Mouse (Mus musculus) bone marrow, adult 2 months (tissue): ENCODE measurements around the gene Cep41. TPM values are rescaled to one million over a fixed set of nuclear protein-coding genes. Genes with fewer than 3 reads are reported as not detected.

Experiments used
- H3K27ac ChIP-seq: fragments of 200-500 bp; 2 replicates; pipeline ENCODE4 v1.5.1; 2012; ENCODE audit warnings: low read depth, mild to moderate bottlenecking, control low read depth, inconsistent platforms, low read length; ENCODE audit not compliant: control insufficient read depth, poor library complexity, insufficient read depth
- H3K4me1 ChIP-seq: fragments of 200-500 bp; 2 replicates; pipeline ENCODE4 v1.6.1; 2011; ENCODE audit warnings: low read length; ENCODE audit not compliant: control insufficient read depth, insufficient read depth
- H3K4me3 ChIP-seq: fragments of 200-500 bp; replicated peaks from 2 replicates; pipeline ENCODE3; 2011; ENCODE audit warnings: mild to moderate bottlenecking, low read depth, low read length, control low read depth; ENCODE audit not compliant: control insufficient read depth
- CTCF ChIP-seq: fragments of 200-500 bp; IDR thresholded peaks from 2 replicates; pipeline ENCODE4 v1.5.1; 2011; ENCODE audit warnings: low read length, control low read depth; ENCODE audit not compliant: control insufficient read depth, insufficient read depth
- POLR2A ChIP-seq: fragments of 200-500 bp; IDR thresholded peaks from 2 replicates; pipeline ENCODE4 v1.6.1; 2011; ENCODE audit warnings: low read depth, mild to moderate bottlenecking, control low read depth, low read length, borderline replicate concordance; ENCODE audit not compliant: control insufficient read depth
- WGBS: fragments of 180-500 bp; shearing (Covaris S2); methylation state at CpG from one replicate; pipeline ENCODE4 v1.1.7; 2018; 5-methylcytosine and 5-hydroxymethylcytosine counted together
- polyA plus RNA-seq: library from polyadenylated mRNA; stranded (reverse); fragments of >200 nt; gene quantifications from 2 replicates; pipeline ENCODE4 v1.2.4, GENCODE M21; 2011; ENCODE audit warnings: low replicate concordance; ENCODE audit not compliant: missing spikeins, insufficient read depth, insufficient read length

Gene Cep41
- polyA plus RNA-seq, 1 experiment: 6.5 TPM

DNA sequence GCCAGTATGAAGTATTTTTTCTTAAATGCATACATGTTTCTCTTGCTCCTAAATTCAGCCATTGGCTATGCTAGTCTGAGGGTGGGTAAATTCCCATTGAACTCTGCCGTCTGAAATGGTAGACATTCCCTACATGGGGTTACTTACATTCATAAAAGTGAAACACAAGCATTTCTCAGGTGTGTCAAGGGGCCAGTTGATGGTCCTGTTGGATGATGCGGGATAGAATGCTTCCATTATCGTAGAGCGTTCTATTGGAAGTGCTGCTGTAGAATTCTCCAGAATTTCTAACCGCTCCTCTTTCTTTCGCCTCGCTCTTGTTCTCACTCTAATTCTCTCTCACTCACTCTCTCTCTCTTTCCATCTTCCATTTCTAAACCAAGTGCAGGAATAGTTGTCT lies 82.8 kb downstream of the Cep41 start, which contains the start of gene Cpa5:
Gene Cpa5, plus strand, starts transcription at position 301 of the 400 bp plus-strand sequence.
- H3K27ac ChIP-seq: no peak within 1 kb of the TSS
- H3K4me1 ChIP-seq: no peaks in the 10 kb centered on the region
- TF ChIP-seq POLR2A (no peak), CTCF (no peak)
- WGBS: 90% methylated on average over 7 of the region's 7 CpGs
- no peak within 1 kb of the TSS for H3K4me3 ChIP-seq

DNA sequence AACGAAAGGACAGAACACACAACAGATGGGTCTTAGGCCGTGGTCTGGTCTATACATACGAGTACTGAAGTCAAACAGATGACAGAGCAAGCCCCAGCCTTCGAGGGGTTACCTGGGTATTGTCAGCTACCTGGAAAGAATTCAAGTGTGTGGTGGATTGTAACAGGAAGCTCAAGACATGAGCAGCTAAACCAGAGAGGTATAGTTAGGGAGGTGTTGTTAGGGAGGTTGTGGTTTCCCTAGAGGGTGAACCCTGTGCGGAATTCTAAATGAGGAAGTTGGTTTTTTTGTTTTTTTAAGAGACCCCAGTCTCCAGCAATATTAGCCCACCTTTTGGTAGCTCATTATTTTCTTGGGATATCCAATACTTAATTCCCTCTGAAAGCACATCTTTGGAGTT lies 87.9 kb downstream of the Cep41 start:
- Histone ChIP-seq H3K4me1 (no peaks in the 10 kb centered on the region), H3K27ac (no peak overlapping the region), H3K4me3 (no peak overlapping the region)
- TF ChIP-seq POLR2A (no peak), CTCF (no peak)
- WGBS: 7% methylated on average over 5 of the region's 5 CpGs

DNA sequence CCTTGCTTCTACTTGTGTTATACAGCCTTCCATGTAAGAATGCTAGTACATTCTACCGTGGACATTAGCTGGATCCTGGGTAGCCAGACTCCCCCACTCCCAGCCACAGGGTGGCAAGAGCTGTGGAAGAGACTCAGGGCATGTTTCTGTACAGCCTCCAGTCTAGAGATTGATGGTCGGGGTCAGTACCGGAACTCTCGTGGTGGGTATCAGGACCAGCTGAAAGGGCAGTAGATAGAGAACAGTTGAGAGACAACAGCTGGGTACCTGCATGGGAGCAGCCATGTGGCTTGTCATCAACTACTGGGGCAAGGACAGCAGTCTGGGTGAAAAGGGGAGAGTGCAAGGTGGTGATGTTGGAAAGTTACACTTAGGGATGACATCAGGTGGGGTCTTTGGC lies 88.4 kb downstream of the Cep41 start:
- WGBS: 75% methylated on average over 4 of the region's 4 CpGs
- Histone ChIP-seq H3K4me3 (no peak overlapping the region), H3K4me1 (no peaks in the 10 kb centered on the region), H3K27ac (no peak overlapping the region)
- TF ChIP-seq CTCF (no peak), POLR2A (no peak)

DNA sequence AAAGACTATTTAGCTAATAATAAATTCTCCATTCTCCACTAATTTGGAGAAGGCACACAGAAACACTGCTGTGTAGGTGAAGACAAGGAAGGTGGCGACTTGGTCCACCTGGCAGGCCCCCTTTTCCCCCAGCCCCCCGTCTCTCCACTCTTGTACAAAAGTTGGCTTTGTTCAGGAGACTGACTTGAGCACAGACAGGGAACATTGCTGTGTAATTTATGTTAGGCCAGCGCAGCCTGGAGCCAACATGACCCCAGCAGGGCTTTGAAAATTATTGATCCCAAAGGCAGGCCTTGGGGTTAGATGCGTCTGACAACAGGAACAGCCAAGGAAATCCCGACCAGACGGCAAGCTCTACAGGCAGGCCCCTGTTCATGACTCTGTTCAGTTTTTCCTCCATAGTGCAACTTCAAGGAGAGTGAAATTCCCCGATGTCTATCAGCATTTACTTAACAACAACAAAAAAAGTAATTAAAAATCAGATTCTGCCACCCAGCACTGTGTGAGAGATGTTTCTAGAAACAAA lies 89.1 kb downstream of the Cep41 start:
- Histone ChIP-seq H3K27ac (no peak overlapping the region), H3K4me3 (no peak overlapping the region), H3K4me1 (no peaks in the 10 kb centered on the region)
- TF ChIP-seq POLR2A (no peak), CTCF (no peak)
- WGBS: 79% methylated on average over 7 of the region's 7 CpGs

Other genes starting within 250 kb of the Cep41 start
- 12.7 and 15.2 TPM in 2 replicates for gene Tmem209, start 184.0 kb downstream of the Cep41 start, polyA plus RNA-seq
- not detected in 2 replicates for gene Ssmem1, start 183.9 kb downstream of the Cep41 start, polyA plus RNA-seq
- not detected in 2 replicates for gene Cpa2, start 152.2 kb downstream of the Cep41 start, polyA plus RNA-seq
- gene Cpa4, start 125.4 kb downstream of the Cep41 start, polyA plus RNA-seq: not detected in 2 replicates
- gene Cpa5, start 82.7 kb downstream of the Cep41 start, polyA plus RNA-seq: not detected in 2 replicates
- gene Cpa1, start 54.5 kb downstream of the Cep41 start, polyA plus RNA-seq: not detected in 2 replicates
- gene Mest, start 29.8 kb upstream of the Cep41 start, polyA plus RNA-seq: 2.8 and 8.2 TPM in 2 replicates
- gene Copg2, start 203.0 kb upstream of the Cep41 start, polyA plus RNA-seq: 7.1 and 12.4 TPM in 2 replicates
- gene Tsga13, start 221.8 kb upstream of the Cep41 start, polyA plus RNA-seq: not detected in 2 replicates